9 mouse cellular contexts compared by ENCODE assay signal in genomic region chr11:98971316-98972031, GRCm38 (mm10). TPM values are rescaled to one million over a fixed set of nuclear protein-coding genes. Genes with fewer than 3 reads are reported as not detected.
DNase-seq lines count a peak whose midpoint lies in the region; ATAC-seq lines count a peak whose summit lies in the region.
"Had no signal": no experiment of that assay in that cellular context is flagged by ENCODE, and none has a peak within 500 bp of the region (broad histone marks: within the 10 kb centered on the region; RNA-seq: fewer than 3 reads in every experiment).

No protein-coding gene starts in this region.

- H3K4me1 ChIP-seq in heart, embryonic 16.5 days (ENCODE audit: control insufficient read depth, insufficient read depth, low read length) = peaks cover 50% of the 10 kb centered on the region
- peaks cover 63% of the 10 kb centered on the region for H3K4me1 ChIP-seq in limb, embryonic 15.5 days

- H3K4me2 ChIP-seq in heart, embryonic 16.5 days (ENCODE audit: low read depth, low read length) = no peak overlapping the region
- H3K4me2 ChIP-seq in limb, embryonic 15.5 days = no peak overlapping the region

- no peaks in the 10 kb centered on the region for H3K27me3 ChIP-seq in heart, embryonic 16.5 days (ENCODE audit: control insufficient read depth, insufficient read depth, low read length)
- H3K27me3 ChIP-seq in limb, embryonic 15.5 days = no peaks in the 10 kb centered on the region

- 0 out of 2 replicates have a peak, but pooled peaks have one; percentile 15 for ATAC-seq in heart, embryonic 16.5 days (replicated peaks; ENCODE audit: extremely low read depth, insufficient read depth, low FRiP score)
- no peak for ATAC-seq in limb, embryonic 15.5 days (ENCODE audit: insufficient number of reproducible peaks, low FRiP score, low TSS enrichment, low read depth)

- peaks cover 63% of the 10 kb centered on the region for H3K36me3 ChIP-seq in heart, embryonic 16.5 days (ENCODE audit: control insufficient read depth, insufficient read depth)
- peaks cover 75% of the 10 kb centered on the region for H3K36me3 ChIP-seq in limb, embryonic 15.5 days

- peak; percentile 70 to 86 for DNase-seq in adrenal gland, adult (ENCODE audit: inconsistent age in 2 of 2, low spot score in 1 of 2)
- no peak for DNase-seq in adrenal gland, postnatal 4 days (ENCODE audit: low spot score in 2 of 2)
- peak; percentile 14 for DNase-seq in thymus, postnatal 25 days
- no peak for DNase-seq in thymus, postnatal 0 days (ENCODE audit: low spot score)
- DNase-seq in embryo, embryonic 10.5 days (ENCODE audit: low spot score) = no peak
- DNase-seq in gastrocnemius, adult 8-10 months (ENCODE audit: low spot score in 2 of 2) = no peak

- H3K9ac ChIP-seq in heart, embryonic 16.5 days (ENCODE audit: low read length) = no peak overlapping the region
- H3K9ac ChIP-seq in limb, embryonic 15.5 days = no peak overlapping the region

- H3K4me3 ChIP-seq in heart, embryonic 16.5 days (ENCODE audit: low read length) = no peak overlapping the region
- no peak overlapping the region for H3K4me3 ChIP-seq in limb, embryonic 15.5 days

- H3K27ac ChIP-seq in heart, embryonic 16.5 days (ENCODE audit: low read length) = peak overlapping the region; percentile 40; the same call in 1 of the 2 replicates
- peak overlapping the region; percentile 27; the same call in 1 of the 2 replicates for H3K27ac ChIP-seq in limb, embryonic 15.5 days

- H3K9me3 ChIP-seq in heart, embryonic 16.5 days (replicated peaks; ENCODE audit: control insufficient read depth, low read length) = no peaks in the 10 kb centered on the region
- H3K9me3 ChIP-seq in limb, embryonic 15.5 days = no peaks in the 10 kb centered on the region

- WGBS in heart, embryonic 16.5 days = 66% methylated on average over 23 of the region's 23 CpGs
- 67% methylated on average over 23 of the region's 23 CpGs for WGBS in limb, embryonic 15.5 days

RNA-seq across cellular contexts. Expression of gene Gjd3, which starts 11.3 kb away (rescaled TPM):
- total RNA-seq in adrenal gland, postnatal 4 days (2021) = 1 to 10 TPM in 1 of 2 experiments, under 1 TPM in 1; 0.50 to 1.0 TPM
- 0.27 and 0.51 TPM in 2 replicates for polyA plus RNA-seq in thymus, postnatal 0 days (2015; fragmentation: Nextera tagmentation; extraction: Ambion mirVana)
- 4.1 and 4.5 TPM in 2 replicates for polyA plus RNA-seq in heart, embryonic 16.5 days (2015; fragmentation: Nextera tagmentation; extraction: Ambion mirVana)
- polyA plus RNA-seq in limb, embryonic 15.5 days (2015; fragmentation: Nextera tagmentation; extraction: Ambion mirVana) = 0.49 and 0.86 TPM in 2 replicates
- total RNA-seq in gastrocnemius, adult 8-10 months (2022) = not detected
- total RNA-seq: common myeloid progenitor, adult 5-6 weeks had no signal

RNA-seq across cellular contexts. Expression of gene Rara, which starts 43.9 kb away (rescaled TPM):
- total RNA-seq in adrenal gland, postnatal 4 days (2021) = 10 to 100 TPM; 46.4 to 50.6 TPM
- 40.4 and 41.0 TPM in 2 replicates for polyA plus RNA-seq in thymus, postnatal 0 days (2015; fragmentation: Nextera tagmentation; extraction: Ambion mirVana)
- polyA plus RNA-seq in heart, embryonic 16.5 days (2015; fragmentation: Nextera tagmentation; extraction: Ambion mirVana) = 28.2 and 28.6 TPM in 2 replicates
- polyA plus RNA-seq in limb, embryonic 15.5 days (2015; fragmentation: Nextera tagmentation; extraction: Ambion mirVana) = 43.9 and 51.7 TPM in 2 replicates
- total RNA-seq in gastrocnemius, adult 8-10 months (2022) = 10 to 100 TPM in 2 of 4 experiments, 1 to 10 TPM in 2; 8.3 to 11.7 (median 9.5) TPM

RNA-seq across cellular contexts. Expression of gene Top2a, which starts 52.5 kb away (rescaled TPM):
- total RNA-seq in adrenal gland, postnatal 4 days (2021) = 100 to 1,000 TPM in 1 of 2 experiments, 10 to 100 TPM in 1; 97.3 to 114 TPM
- polyA plus RNA-seq in thymus, postnatal 0 days (2015; fragmentation: Nextera tagmentation; extraction: Ambion mirVana) = 298 and 329 TPM in 2 replicates
- polyA plus RNA-seq in heart, embryonic 16.5 days (2015; fragmentation: Nextera tagmentation; extraction: Ambion mirVana) = 162 and 179 TPM in 2 replicates
- polyA plus RNA-seq in limb, embryonic 15.5 days (2015; fragmentation: Nextera tagmentation; extraction: Ambion mirVana) = 162 and 178 TPM in 2 replicates
- under 1 TPM in 3 of 4 experiments, not detected in 1; 0.25 to 0.60 (median 0.29) TPM for total RNA-seq in gastrocnemius, adult 8-10 months (2022)

Comparison
In these comparisons a context has a peak if more than half of its experiments do, and no peak if none do; other contexts are left out.
1. DNase-seq: peak in adrenal gland, adult (2 of 2) and thymus, postnatal 25 days (single experiment); none in adrenal gland, postnatal 4 days (0 of 2), thymus, postnatal 0 days (single experiment), embryo, embryonic 10.5 days (single experiment) and gastrocnemius, adult 8-10 months (0 of 2).